Mouse (Mus musculus): ENCODE data around the gene Uqcc1. TPM values are rescaled to one million over a fixed set of nuclear protein-coding genes. Genes with fewer than 3 reads are reported as not detected.

Gene Uqcc1
- polyA plus RNA-seq, 1 experiment from 2014 or later, result 94.3 TPM

GRCm38 (mm10) chr2:155868320-155868719 is 61.8 kb downstream of the Uqcc1 start:
- Histone ChIP-seq H3K4me3 (ENCODE audit: low read length) (no peak overlapping the region), H3K27ac (ENCODE audit: low read length) (no peak overlapping the region), H3K27me3 (ENCODE audit: insufficient read depth, low read length) (no peaks in the 10 kb centered on the region), H3K36me3 (ENCODE audit: insufficient read depth, low read length) (peaks cover 3% of the 10 kb centered on the region; the same call in 1 of the 2 replicates), H3K4me1 (ENCODE audit: insufficient read depth, low read length) (peaks cover 9% of the 10 kb centered on the region; the same call in 1 of the 2 replicates), H3K9me3 (ENCODE audit: low read length) (no peaks in the 10 kb centered on the region), H3K4me2 (replicated peaks; ENCODE audit: low read depth, low read length) (no peak overlapping the region), H3K9ac (replicated peaks; ENCODE audit: low read length) (no peak overlapping the region)
- no peak for ATAC-seq (ENCODE audit: low FRiP score, low TSS enrichment)
- 97% methylated on average over 8 of the region's 8 CpGs for WGBS

DNA sequence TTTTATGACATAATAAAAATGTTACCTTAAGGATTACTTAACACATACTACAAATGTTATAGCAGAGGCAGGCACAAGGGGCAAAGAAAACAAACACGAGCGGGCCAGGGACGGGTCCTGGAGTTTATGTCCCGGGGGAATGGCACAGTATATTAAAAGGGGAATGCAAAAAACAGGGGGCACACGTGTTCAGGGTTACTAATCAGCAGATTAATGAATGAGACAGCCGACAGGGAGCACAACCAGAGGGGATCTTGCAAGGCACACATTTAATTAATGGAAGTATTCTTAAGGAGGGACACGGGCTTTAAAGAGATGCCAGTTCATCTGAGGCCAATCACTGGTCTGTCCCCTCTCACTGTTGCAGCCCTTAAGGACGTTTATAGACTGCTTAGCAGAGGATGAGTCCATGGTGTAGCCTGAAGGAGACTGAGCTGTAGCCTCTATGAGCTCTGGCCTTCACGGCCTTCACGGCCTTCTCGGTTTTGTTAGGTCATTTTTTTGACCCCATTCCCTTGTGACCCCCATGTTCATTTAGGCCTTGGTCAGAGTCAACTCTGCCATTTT is 66.7 kb downstream of the Uqcc1 start:
- 18% methylated on average over 11 of the region's 11 CpGs for WGBS
- Histone ChIP-seq H3K9ac (replicated peaks; ENCODE audit: low read length) (no peak overlapping the region), H3K9me3 (ENCODE audit: low read length) (0 out of 2 replicates have a peak, but pooled peaks cover 3% of the 10 kb centered on the region), H3K27me3 (ENCODE audit: insufficient read depth, low read length) (no peaks in the 10 kb centered on the region), H3K27ac (ENCODE audit: low read length) (peak overlapping the region; percentile 51; the same call in 1 of the 2 replicates), H3K4me1 (ENCODE audit: insufficient read depth, low read length) (peaks cover 20% of the 10 kb centered on the region), H3K4me3 (ENCODE audit: low read length) (no peak overlapping the region), H3K4me2 (replicated peaks; ENCODE audit: low read depth, low read length) (0 out of 2 replicates have a peak overlapping the region, but pooled peaks have one; percentile 19), H3K36me3 (ENCODE audit: insufficient read depth, low read length) (peaks cover 10% of the 10 kb centered on the region)
- ATAC-seq (ENCODE audit: low FRiP score, low TSS enrichment), result peak; percentile 80

- peak; percentile 94 for ATAC-seq (ENCODE audit: low FRiP score, low TSS enrichment)
- H3K27ac ChIP-seq (ENCODE audit: low read length), result no peak overlapping the region
Observed at GRCm38 (mm10) chr2:155862573-155863300, 67.4 kb downstream of the Uqcc1 start.

DNA sequence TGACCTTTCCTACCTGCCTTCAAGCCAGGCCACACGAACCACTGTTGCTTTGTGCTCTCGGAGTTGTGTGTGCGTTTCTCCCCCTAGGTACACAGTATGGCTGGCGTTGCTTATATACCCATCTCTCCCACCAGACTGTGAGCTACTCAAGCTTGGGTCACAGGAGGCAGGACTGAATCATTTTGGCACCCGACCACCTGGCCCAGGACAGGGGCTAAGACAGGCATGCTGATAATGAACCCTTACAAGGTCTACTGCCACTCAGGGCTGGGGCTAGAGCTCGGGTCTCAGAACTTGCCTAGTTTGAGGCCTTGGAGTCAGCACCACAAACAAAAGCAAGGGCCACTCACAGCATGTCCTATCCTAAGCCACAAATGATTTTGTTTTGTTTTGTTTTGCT is 68.5 kb downstream of the Uqcc1 start:
- Histone ChIP-seq H3K27me3 (ENCODE audit: insufficient read depth, low read length) (no peaks in the 10 kb centered on the region), H3K36me3 (ENCODE audit: insufficient read depth, low read length) (peaks cover 15% of the 10 kb centered on the region), H3K9ac (replicated peaks; ENCODE audit: low read length) (no peak overlapping the region), H3K4me2 (replicated peaks; ENCODE audit: low read depth, low read length) (no peak overlapping the region), H3K4me3 (ENCODE audit: low read length) (no peak overlapping the region), H3K27ac (ENCODE audit: low read length) (no peak overlapping the region), H3K9me3 (ENCODE audit: low read length) (0 out of 2 replicates have a peak, but pooled peaks cover 3% of the 10 kb centered on the region), H3K4me1 (ENCODE audit: insufficient read depth, low read length) (peaks cover 20% of the 10 kb centered on the region)
- ATAC-seq (ENCODE audit: low FRiP score, low TSS enrichment), result no peak
- 85% methylated on average over 6 of the region's 6 CpGs for WGBS

More at GRCm38 (mm10) chr2:155862573-155863300, 67.4 kb downstream of the Uqcc1 start:
- Histone ChIP-seq H3K4me1 (ENCODE audit: insufficient read depth, low read length) (peaks cover 20% of the 10 kb centered on the region), H3K27me3 (ENCODE audit: insufficient read depth, low read length) (no peaks in the 10 kb centered on the region), H3K4me3 (ENCODE audit: low read length) (no peak overlapping the region), H3K9ac (replicated peaks; ENCODE audit: low read length) (no peak overlapping the region), H3K36me3 (ENCODE audit: insufficient read depth, low read length) (peaks cover 9% of the 10 kb centered on the region), H3K9me3 (ENCODE audit: low read length) (0 out of 2 replicates have a peak, but pooled peaks cover 3% of the 10 kb centered on the region), H3K4me2 (replicated peaks; ENCODE audit: low read depth, low read length) (0 out of 2 replicates have a peak overlapping the region, but pooled peaks have one; percentile 19)
- 35% methylated on average over 13 of the region's 13 CpGs for WGBS

GRCm38 (mm10) chr2:155860102-155860501 is 70.0 kb downstream of the Uqcc1 start:
- Histone ChIP-seq H3K4me1 (ENCODE audit: insufficient read depth, low read length) (peaks cover 20% of the 10 kb centered on the region), H3K9ac (replicated peaks; ENCODE audit: low read length) (no peak overlapping the region), H3K27me3 (ENCODE audit: insufficient read depth, low read length) (no peaks in the 10 kb centered on the region), H3K4me2 (replicated peaks; ENCODE audit: low read depth, low read length) (no peak overlapping the region), H3K4me3 (ENCODE audit: low read length) (no peak overlapping the region), H3K27ac (ENCODE audit: low read length) (no peak overlapping the region), H3K9me3 (ENCODE audit: low read length) (0 out of 2 replicates have a peak, but pooled peaks cover 3% of the 10 kb centered on the region), H3K36me3 (ENCODE audit: insufficient read depth, low read length) (peaks cover 18% of the 10 kb centered on the region)
- ATAC-seq (ENCODE audit: low FRiP score, low TSS enrichment), result no peak
- 84% methylated on average over 7 of the region's 7 CpGs for WGBS

GRCm38 (mm10) chr2:155852536-155852935 is 77.6 kb downstream of the Uqcc1 start:
- no peak overlapping the region for H3K27ac ChIP-seq (ENCODE audit: low read length)
- H3K9me3 ChIP-seq (ENCODE audit: low read length), result no peaks in the 10 kb centered on the region
- 64% methylated on average over 5 of the region's 5 CpGs for WGBS
- H3K4me1 ChIP-seq (ENCODE audit: insufficient read depth, low read length), result no peaks in the 10 kb centered on the region
- no peak overlapping the region for H3K4me3 ChIP-seq (ENCODE audit: low read length)
- H3K9ac ChIP-seq (replicated peaks; ENCODE audit: low read length), result no peak overlapping the region
- H3K36me3 ChIP-seq (ENCODE audit: insufficient read depth, low read length), result peaks cover 32% of the 10 kb centered on the region
- H3K4me2 ChIP-seq (replicated peaks; ENCODE audit: low read depth, low read length), result no peak overlapping the region
- ATAC-seq (ENCODE audit: low FRiP score, low TSS enrichment), result no peak
- no peaks in the 10 kb centered on the region for H3K27me3 ChIP-seq (ENCODE audit: insufficient read depth, low read length)

- H3K4me2 ChIP-seq (replicated peaks; ENCODE audit: low read depth, low read length), result no peak overlapping the region
- ATAC-seq (ENCODE audit: low FRiP score, low TSS enrichment), result no peak
- H3K27me3 ChIP-seq (ENCODE audit: insufficient read depth, low read length), result no peaks in the 10 kb centered on the region
- peaks cover 35% of the 10 kb centered on the region for H3K36me3 ChIP-seq (ENCODE audit: insufficient read depth, low read length)
- no peaks in the 10 kb centered on the region for H3K9me3 ChIP-seq (ENCODE audit: low read length)
- no peaks in the 10 kb centered on the region for H3K4me1 ChIP-seq (ENCODE audit: insufficient read depth, low read length)
- H3K4me3 ChIP-seq (ENCODE audit: low read length), result no peak overlapping the region
- H3K9ac ChIP-seq (replicated peaks; ENCODE audit: low read length), result no peak overlapping the region
- H3K27ac ChIP-seq (ENCODE audit: low read length), result no peak overlapping the region
- 84% methylated on average over 7 of the region's 7 CpGs for WGBS
Observed at GRCm38 (mm10) chr2:155850120-155850519, 80.0 kb downstream of the Uqcc1 start.

DNA sequence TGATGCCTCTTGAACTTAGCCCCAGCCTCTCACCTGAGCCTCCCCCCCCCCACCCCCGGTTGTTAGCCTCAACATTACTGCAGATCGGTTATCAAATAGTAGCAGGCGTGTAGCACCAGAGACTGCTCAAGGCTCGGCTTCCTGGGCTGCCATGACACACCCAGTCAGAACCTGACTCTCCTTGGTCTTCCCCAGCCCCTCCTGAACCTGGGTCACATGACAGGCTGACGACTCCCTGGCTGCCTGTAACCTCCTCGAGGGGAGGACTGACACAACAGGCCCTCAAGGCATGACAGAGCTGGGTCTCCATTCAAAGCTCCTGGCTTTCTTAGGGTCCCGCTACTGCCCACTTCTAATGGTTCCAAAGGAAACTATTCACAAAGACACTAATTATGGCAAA is 80.6 kb downstream of the Uqcc1 start:
- WGBS, result 55% methylated on average over 7 of the region's 7 CpGs
- no peak overlapping the region for H3K9ac ChIP-seq (replicated peaks; ENCODE audit: low read length)
- no peaks in the 10 kb centered on the region for H3K9me3 ChIP-seq (ENCODE audit: low read length)
- H3K4me1 ChIP-seq (ENCODE audit: insufficient read depth, low read length), result no peaks in the 10 kb centered on the region
- ATAC-seq (ENCODE audit: low FRiP score, low TSS enrichment), result no peak
- H3K27me3 ChIP-seq (ENCODE audit: insufficient read depth, low read length), result no peaks in the 10 kb centered on the region
- H3K36me3 ChIP-seq (ENCODE audit: insufficient read depth, low read length), result peaks cover 35% of the 10 kb centered on the region
- no peak overlapping the region for H3K4me2 ChIP-seq (replicated peaks; ENCODE audit: low read depth, low read length)
- H3K27ac ChIP-seq (ENCODE audit: low read length), result no peak overlapping the region
- no peak overlapping the region for H3K4me3 ChIP-seq (ENCODE audit: low read length)

- ATAC-seq (ENCODE audit: low FRiP score, low TSS enrichment), result peak; percentile 41; the same call in 1 of the 2 replicates
- WGBS, result 34% methylated on average over 6 of the region's 6 CpGs
- H3K36me3 ChIP-seq (ENCODE audit: insufficient read depth, low read length), result peaks cover 31% of the 10 kb centered on the region
Observed at GRCm38 (mm10) chr2:155848291-155848690, 81.8 kb downstream of the Uqcc1 start.

DNA sequence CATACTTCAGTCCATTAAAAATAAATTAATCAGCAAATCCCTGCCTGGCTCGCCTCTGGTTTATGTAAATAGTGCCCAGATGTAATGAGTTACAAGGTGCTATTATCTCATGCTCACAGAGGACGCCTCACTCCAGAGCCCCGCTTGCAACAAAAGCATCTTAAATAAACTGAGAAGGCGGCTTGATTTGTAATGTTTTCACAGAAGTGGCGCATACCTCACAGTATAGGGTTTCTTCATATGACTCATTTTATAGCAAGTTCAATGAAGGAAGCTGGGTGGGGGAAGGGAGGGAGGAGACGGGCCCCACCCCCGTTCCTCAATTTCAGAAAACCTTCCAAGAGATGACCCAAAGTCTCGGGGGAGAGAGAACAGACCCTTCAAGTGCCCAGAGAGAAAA is 83.2 kb downstream of the Uqcc1 start:
- ATAC-seq (ENCODE audit: low FRiP score, low TSS enrichment), result no peak
- Histone ChIP-seq H3K27ac (ENCODE audit: low read length) (no peak overlapping the region), H3K9ac (replicated peaks; ENCODE audit: low read length) (no peak overlapping the region), H3K4me3 (ENCODE audit: low read length) (no peak overlapping the region), H3K4me2 (replicated peaks; ENCODE audit: low read depth, low read length) (no peak overlapping the region), H3K36me3 (ENCODE audit: insufficient read depth, low read length) (peaks cover 28% of the 10 kb centered on the region), H3K4me1 (ENCODE audit: insufficient read depth, low read length) (no peaks in the 10 kb centered on the region), H3K27me3 (ENCODE audit: insufficient read depth, low read length) (no peaks in the 10 kb centered on the region), H3K9me3 (ENCODE audit: low read length) (no peaks in the 10 kb centered on the region)
- 50% methylated on average over 8 of the region's 8 CpGs for WGBS

More at GRCm38 (mm10) chr2:155848291-155848690, 81.8 kb downstream of the Uqcc1 start:
- Histone ChIP-seq H3K9me3 (ENCODE audit: low read length) (no peaks in the 10 kb centered on the region), H3K4me3 (ENCODE audit: low read length) (no peak overlapping the region), H3K9ac (replicated peaks; ENCODE audit: low read length) (no peak overlapping the region), H3K4me2 (replicated peaks; ENCODE audit: low read depth, low read length) (no peak overlapping the region), H3K4me1 (ENCODE audit: insufficient read depth, low read length) (no peaks in the 10 kb centered on the region), H3K27ac (ENCODE audit: low read length) (no peak overlapping the region), H3K27me3 (ENCODE audit: insufficient read depth, low read length) (no peaks in the 10 kb centered on the region)

All from kidney, embryonic 16.5 days (tissue).